Comparison of ENCODE assay signal across 9 mouse cellular contexts in the genomic region with DNA sequence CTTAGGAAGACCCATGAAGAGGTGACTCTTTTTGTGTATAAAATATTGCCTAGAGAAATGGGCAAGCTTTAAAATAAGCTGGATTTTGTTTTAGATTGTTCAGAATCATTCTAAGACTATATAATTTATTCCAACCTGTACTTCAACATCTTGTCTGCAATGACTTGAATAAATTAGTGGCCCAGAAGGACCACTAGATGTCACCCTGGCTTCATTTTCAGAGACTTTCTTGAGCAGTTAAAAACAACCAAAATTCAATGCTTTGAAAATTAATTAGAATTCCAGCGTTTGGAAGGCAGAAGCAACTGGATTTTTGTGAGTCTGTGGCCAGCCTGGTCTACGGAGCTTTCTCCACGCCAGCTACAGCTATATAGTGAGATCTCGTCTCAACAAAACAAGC. TPM values are rescaled to one million over a fixed set of nuclear protein-coding genes. Genes with fewer than 3 reads are reported as not detected.
DNase-seq lines count a peak whose midpoint lies in the region; ATAC-seq and TF ChIP-seq lines count a peak whose summit lies in the region.
"Had no signal": no experiment of that assay in that cellular context is flagged by ENCODE, and none has a peak within 500 bp of the region (broad histone marks: within the 10 kb centered on the region; RNA-seq: fewer than 3 reads in every experiment).

No protein-coding gene starts in this region.

- no peak overlapping the region for H3K4me2 ChIP-seq in kidney, embryonic 14.5 days (replicated peaks; ENCODE audit: low read depth, low read length)
- H3K4me2 ChIP-seq: limb, embryonic 15.5 days had no signal

- H3K9ac ChIP-seq in kidney, embryonic 14.5 days (ENCODE audit: low read depth, low read length) = no peak overlapping the region
- H3K9ac ChIP-seq: limb, embryonic 15.5 days had no signal

- H3K4me3 ChIP-seq in kidney, adult 2 months (ENCODE audit: insufficient read depth, low read depth, low read length) = no peak overlapping the region
- no peak overlapping the region for H3K4me3 ChIP-seq in kidney, embryonic 14.5 days (ENCODE audit: low read length)
- H3K4me3 ChIP-seq: limb, embryonic 15.5 days had no signal

- ATAC-seq in kidney, embryonic 14.5 days (ENCODE audit: low FRiP score, low TSS enrichment) = no peak

- no peaks in the 10 kb centered on the region for H3K36me3 ChIP-seq in kidney, adult 2 months (ENCODE audit: control insufficient read depth, insufficient read depth, low read length)
- H3K36me3 ChIP-seq in kidney, embryonic 14.5 days (ENCODE audit: control insufficient read depth, insufficient read depth, low read length) = no peaks in the 10 kb centered on the region
- no peaks in the 10 kb centered on the region for H3K36me3 ChIP-seq in splenic B cell, adult 2 months (ENCODE audit: control insufficient read depth, insufficient read depth, low read length, poor library complexity, severe bottlenecking)
- H3K36me3 ChIP-seq: limb, embryonic 15.5 days had no signal

- no peak overlapping the region for H3K27ac ChIP-seq in kidney, adult 2 months (ENCODE audit: insufficient read depth, low read depth, low read length)
- H3K27ac ChIP-seq in kidney, embryonic 14.5 days (ENCODE audit: low read depth, low read length) = no peak overlapping the region
- H3K27ac ChIP-seq: limb, embryonic 15.5 days had no signal

- no peaks in the 10 kb centered on the region for H3K27me3 ChIP-seq in kidney, adult 2 months (replicated peaks; ENCODE audit: control insufficient read depth, insufficient read depth, low read length)
- peaks cover 6% of the 10 kb centered on the region; the same call in 1 of the 2 replicates for H3K27me3 ChIP-seq in kidney, embryonic 14.5 days (ENCODE audit: control insufficient read depth, insufficient read depth, low read length)
- no peaks in the 10 kb centered on the region for H3K27me3 ChIP-seq in splenic B cell, adult 2 months (ENCODE audit: control insufficient read depth, insufficient read depth, low read length, poor library complexity, severe bottlenecking)
- H3K27me3 ChIP-seq: limb, embryonic 15.5 days had no signal

- no peaks in the 10 kb centered on the region for H3K9me3 ChIP-seq in kidney, embryonic 14.5 days (ENCODE audit: control insufficient read depth, low read length)
- H3K9me3 ChIP-seq: limb, embryonic 15.5 days had no signal

- 25% methylated on average over 4 of the region's 4 CpGs for WGBS in kidney, adult 2 months
- 37% methylated on average over 4 of the region's 4 CpGs for WGBS in kidney, embryonic 14.5 days

- DNase-seq in adrenal gland, adult 2 months = peak; percentile 14
- no peak for DNase-seq in adrenal gland, postnatal 4 days (ENCODE audit: low spot score in 2 of 2)
- peak; percentile 74 for DNase-seq in kidney, adult 2 months
- peak; percentile 67 for DNase-seq in Muller cell, postnatal 12 days (ENCODE audit: inconsistent ontology term)
- peak; percentile 65 for DNase-seq in kidney, postnatal 14 days
- peak; percentile 42 for DNase-seq in splenic B cell, adult 2 months (ENCODE audit: low read depth, low spot score)
- no peak for DNase-seq in B cell, adult 2 months

- no peak for TF ChIP-seq POLR2A in kidney, adult 2 months (IDR thresholded peaks at IDR 0.05; ENCODE audit: low read depth, low read length)

- no peaks in the 10 kb centered on the region for H3K4me1 ChIP-seq in kidney, adult 2 months (ENCODE audit: control insufficient read depth, insufficient read depth, low read length)
- peaks cover 12% of the 10 kb centered on the region; the same call in 1 of the 2 replicates for H3K4me1 ChIP-seq in kidney, embryonic 14.5 days (ENCODE audit: control insufficient read depth, insufficient read depth, low read length)

- TF ChIP-seq CTCF in kidney, adult 2 months (conservative IDR thresholded peaks at IDR 0.05; ENCODE audit: insufficient read depth, insufficient read length, low read depth, low read length) = no peak

RNA-seq across cellular contexts. Expression of a gene that starts 3.8 kb away (rescaled TPM):
- total RNA-seq in adrenal gland, adult 2 months (2021) = 1 to 10 TPM; 6.4 to 7.8 TPM
- polyA plus RNA-seq in adrenal gland, adult 2 months (2012; rRNA removed) = 3.8 and 5.1 TPM in 2 replicates
- total RNA-seq in adrenal gland, postnatal 4 days (2021) = 10 to 100 TPM in 1 of 2 experiments, 1 to 10 TPM in 1; 10.0 to 15.0 TPM
- polyA plus RNA-seq in kidney, adult 2 months (2012; rRNA removed) = 18.6 and 22.8 TPM in 2 replicates
- 10.3 and 16.0 TPM in 2 replicates for polyA plus RNA-seq in kidney, embryonic 14.5 days (2014; fragmentation: Nextera tagmentation; extraction: Ambion mirVana)

RNA-seq across cellular contexts. Expression of a gene that starts 4.4 kb away (rescaled TPM):
- under 1 TPM; 0.26 to 0.31 TPM for total RNA-seq in adrenal gland, adult 2 months (2021)
- 0.04 and 0.11 TPM in 2 replicates for polyA plus RNA-seq in adrenal gland, adult 2 months (2012; rRNA removed)
- under 1 TPM; 0.48 to 0.64 TPM for total RNA-seq in adrenal gland, postnatal 4 days (2021)
- polyA plus RNA-seq in kidney, adult 2 months (2012; rRNA removed) = 0.28 and 0.31 TPM in 2 replicates
- 0.64 and 1.1 TPM in 2 replicates for polyA plus RNA-seq in kidney, embryonic 14.5 days (2014; fragmentation: Nextera tagmentation; extraction: Ambion mirVana)

Comparison
In these comparisons a context has a peak if more than half of its experiments do, and no peak if none do; other contexts are left out.
1. DNase-seq: peak in adrenal gland, adult 2 months (single experiment), kidney, adult 2 months (single experiment), Muller cell, postnatal 12 days (single experiment), kidney, postnatal 14 days (single experiment) and splenic B cell, adult 2 months (single experiment); none in adrenal gland, postnatal 4 days (0 of 2) and B cell, adult 2 months (0 of 2).